Mouse (Mus musculus): ENCODE measurements at regions not wholly inside any gene's neighbourhood (a gene's known extent, or its start where the extent isn't known, plus 50 kb on each side); places are given as distances from the start of the nearest gene placed in this dataset.

- no peak overlapping the region for H3K4me3 ChIP-seq (ENCODE audit: insufficient read depth, low read length)
- peaks cover 3% of the 10 kb centered on the region; the same call in 1 of the 2 replicates for H3K4me1 ChIP-seq (ENCODE audit: control insufficient read depth, insufficient read depth, low read length)
- TF ChIP-seq POLR2A (IDR thresholded peaks at IDR 0.05; ENCODE audit: extremely low read depth, insufficient read depth, low read length), result no peak
- no peak for TF ChIP-seq CTCF (IDR thresholded peaks at IDR 0.05; ENCODE audit: extremely low read depth, insufficient read depth, low read length)
- no peak overlapping the region for H3K27ac ChIP-seq (ENCODE audit: insufficient read depth, low read length)
Observed at GRCm38 (mm10) chr13:44101806-44102205, 317.2 kb downstream of the Cd83 start.

GRCm38 (mm10) chr13:44102257-44102656 is 317.7 kb downstream of the Cd83 start:
- Histone ChIP-seq H3K4me3 (ENCODE audit: insufficient read depth, low read length) (no peak overlapping the region), H3K4me1 (ENCODE audit: control insufficient read depth, insufficient read depth, low read length) (peaks cover 3% of the 10 kb centered on the region; the same call in 1 of the 2 replicates), H3K27ac (ENCODE audit: insufficient read depth, low read length) (no peak overlapping the region)
- TF ChIP-seq POLR2A (IDR thresholded peaks at IDR 0.05; ENCODE audit: extremely low read depth, insufficient read depth, low read length) (no peak), CTCF (IDR thresholded peaks at IDR 0.05; ENCODE audit: extremely low read depth, insufficient read depth, low read length) (no peak)

GRCm38 (mm10) chr13:44103340-44103739 is 318.8 kb downstream of the Cd83 start:
- no peak overlapping the region for H3K27ac ChIP-seq (ENCODE audit: insufficient read depth, low read length)
- H3K4me3 ChIP-seq (ENCODE audit: insufficient read depth, low read length), result no peak overlapping the region
- H3K4me1 ChIP-seq (ENCODE audit: control insufficient read depth, insufficient read depth, low read length), result peaks cover 3% of the 10 kb centered on the region; the same call in 1 of the 2 replicates
- TF ChIP-seq POLR2A (IDR thresholded peaks at IDR 0.05; ENCODE audit: extremely low read depth, insufficient read depth, low read length), result no peak
- TF ChIP-seq CTCF (IDR thresholded peaks at IDR 0.05; ENCODE audit: extremely low read depth, insufficient read depth, low read length), result no peak

- TF ChIP-seq POLR2A (IDR thresholded peaks at IDR 0.05; ENCODE audit: extremely low read depth, insufficient read depth, low read length) (no peak), CTCF (IDR thresholded peaks at IDR 0.05; ENCODE audit: extremely low read depth, insufficient read depth, low read length) (no peak)
- Histone ChIP-seq H3K27ac (ENCODE audit: insufficient read depth, low read length) (no peak overlapping the region), H3K4me3 (ENCODE audit: insufficient read depth, low read length) (no peak overlapping the region), H3K4me1 (ENCODE audit: control insufficient read depth, insufficient read depth, low read length) (peaks cover 1% of the 10 kb centered on the region; the same call in 1 of the 2 replicates)
Observed at GRCm38 (mm10) chr13:44105161-44105560, 320.6 kb downstream of the Cd83 start.

GRCm38 (mm10) chr13:44108695-44109094 is 324.1 kb downstream of the Cd83 start:
- Histone ChIP-seq H3K27ac (ENCODE audit: insufficient read depth, low read length) (no peak overlapping the region), H3K4me3 (ENCODE audit: insufficient read depth, low read length) (no peak overlapping the region), H3K4me1 (ENCODE audit: control insufficient read depth, insufficient read depth, low read length) (no peaks in the 10 kb centered on the region)
- no peak for TF ChIP-seq POLR2A (IDR thresholded peaks at IDR 0.05; ENCODE audit: extremely low read depth, insufficient read depth, low read length)
- TF ChIP-seq CTCF (IDR thresholded peaks at IDR 0.05; ENCODE audit: extremely low read depth, insufficient read depth, low read length), result no peak

- TF ChIP-seq CTCF (IDR thresholded peaks at IDR 0.05; ENCODE audit: extremely low read depth, insufficient read depth, low read length) (no peak), POLR2A (IDR thresholded peaks at IDR 0.05; ENCODE audit: extremely low read depth, insufficient read depth, low read length) (no peak)
- H3K27ac ChIP-seq (ENCODE audit: insufficient read depth, low read length), result no peak overlapping the region
- no peak overlapping the region for H3K4me3 ChIP-seq (ENCODE audit: insufficient read depth, low read length)
- no peaks in the 10 kb centered on the region for H3K4me1 ChIP-seq (ENCODE audit: control insufficient read depth, insufficient read depth, low read length)
Observed at GRCm38 (mm10) chr13:44113043-44113442, 328.5 kb downstream of the Cd83 start.

GRCm38 (mm10) chr13:44114856-44115255 is 330.3 kb downstream of the Cd83 start:
- Histone ChIP-seq H3K4me3 (ENCODE audit: insufficient read depth, low read length) (no peak overlapping the region), H3K4me1 (ENCODE audit: control insufficient read depth, insufficient read depth, low read length) (no peaks in the 10 kb centered on the region), H3K27ac (ENCODE audit: insufficient read depth, low read length) (no peak overlapping the region)
- no peak for TF ChIP-seq POLR2A (IDR thresholded peaks at IDR 0.05; ENCODE audit: extremely low read depth, insufficient read depth, low read length)
- TF ChIP-seq CTCF (IDR thresholded peaks at IDR 0.05; ENCODE audit: extremely low read depth, insufficient read depth, low read length), result no peak

GRCm38 (mm10) chr13:44117841-44118240 is 333.3 kb downstream of the Cd83 start:
- Histone ChIP-seq H3K4me1 (ENCODE audit: control insufficient read depth, insufficient read depth, low read length) (no peaks in the 10 kb centered on the region), H3K27ac (ENCODE audit: insufficient read depth, low read length) (no peak overlapping the region), H3K4me3 (ENCODE audit: insufficient read depth, low read length) (no peak overlapping the region)
- no peak for TF ChIP-seq POLR2A (IDR thresholded peaks at IDR 0.05; ENCODE audit: extremely low read depth, insufficient read depth, low read length)
- no peak for TF ChIP-seq CTCF (IDR thresholded peaks at IDR 0.05; ENCODE audit: extremely low read depth, insufficient read depth, low read length)

- no peaks in the 10 kb centered on the region for H3K4me1 ChIP-seq (ENCODE audit: control insufficient read depth, insufficient read depth, low read length)
- no peak overlapping the region for H3K4me3 ChIP-seq (ENCODE audit: insufficient read depth, low read length)
- TF ChIP-seq POLR2A (IDR thresholded peaks at IDR 0.05; ENCODE audit: extremely low read depth, insufficient read depth, low read length) (no peak), CTCF (IDR thresholded peaks at IDR 0.05; ENCODE audit: extremely low read depth, insufficient read depth, low read length) (no peak)
- no peak overlapping the region for H3K27ac ChIP-seq (ENCODE audit: insufficient read depth, low read length)
Observed at GRCm38 (mm10) chr13:44118846-44119245, 334.3 kb downstream of the Cd83 start.

GRCm38 (mm10) chr13:44121241-44121671 is 336.7 kb downstream of the Cd83 start:
- TF ChIP-seq CTCF (IDR thresholded peaks at IDR 0.05; ENCODE audit: extremely low read depth, insufficient read depth, low read length), result no peak
- no peak for TF ChIP-seq POLR2A (IDR thresholded peaks at IDR 0.05; ENCODE audit: extremely low read depth, insufficient read depth, low read length)
- H3K4me3 ChIP-seq (ENCODE audit: insufficient read depth, low read length), result no peak overlapping the region
- no peak overlapping the region for H3K27ac ChIP-seq (ENCODE audit: insufficient read depth, low read length)
- H3K4me1 ChIP-seq (ENCODE audit: control insufficient read depth, insufficient read depth, low read length), result no peaks in the 10 kb centered on the region
